Mouse (Mus musculus) bone marrow, adult 2 months (tissue): ENCODE measurements at regions not wholly inside any gene's neighbourhood (a gene's known extent, or its start where the extent isn't known, plus 50 kb on each side); places are given as distances from the start of the nearest gene placed in this dataset.

Experiments
- CTCF ChIP-seq: fragments of 200-500 bp; IDR thresholded peaks from 2 replicates; pipeline ENCODE4 v1.5.1; 2011; ENCODE audit warnings: low read length, control low read depth; ENCODE audit not compliant: control insufficient read depth, insufficient read depth
- POLR2A ChIP-seq: fragments of 200-500 bp; IDR thresholded peaks from 2 replicates; pipeline ENCODE4 v1.6.1; 2011; ENCODE audit warnings: low read depth, mild to moderate bottlenecking, control low read depth, low read length, borderline replicate concordance; ENCODE audit not compliant: control insufficient read depth

DNA sequence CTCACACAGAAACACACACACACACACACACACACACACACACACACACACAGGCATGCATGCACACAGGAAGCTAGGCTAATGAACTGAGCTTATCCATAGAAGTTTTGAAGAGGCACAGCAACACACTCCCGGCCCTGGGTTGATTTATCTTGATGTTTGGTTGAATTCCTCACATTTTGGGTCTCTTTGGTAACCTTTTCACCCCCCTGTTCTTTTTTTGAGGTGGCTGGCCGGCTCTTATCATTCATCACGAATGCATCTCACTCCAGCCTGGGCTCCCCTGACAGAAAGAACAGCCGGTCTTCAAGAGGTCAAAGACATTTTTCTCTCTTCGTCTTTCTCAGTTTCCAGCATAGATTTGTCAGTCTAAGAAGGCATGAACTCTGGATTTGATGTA lies 304.2 kb upstream of the Tbx3 start:
- TF ChIP-seq POLR2A (no peak), CTCF (no peak)
